Mouse (Mus musculus) gastrocnemius, postnatal 25 days (tissue): ENCODE measurements at regions not wholly inside any gene's neighbourhood (a gene's known extent, or its start where the extent isn't known, plus 50 kb on each side); places are given as distances from the start of the nearest gene placed in this dataset.

ENCODE experiments used
- DNase-seq: peaks from one replicate; pipeline ENCODE4 v3.0.0; 2022

DNA sequence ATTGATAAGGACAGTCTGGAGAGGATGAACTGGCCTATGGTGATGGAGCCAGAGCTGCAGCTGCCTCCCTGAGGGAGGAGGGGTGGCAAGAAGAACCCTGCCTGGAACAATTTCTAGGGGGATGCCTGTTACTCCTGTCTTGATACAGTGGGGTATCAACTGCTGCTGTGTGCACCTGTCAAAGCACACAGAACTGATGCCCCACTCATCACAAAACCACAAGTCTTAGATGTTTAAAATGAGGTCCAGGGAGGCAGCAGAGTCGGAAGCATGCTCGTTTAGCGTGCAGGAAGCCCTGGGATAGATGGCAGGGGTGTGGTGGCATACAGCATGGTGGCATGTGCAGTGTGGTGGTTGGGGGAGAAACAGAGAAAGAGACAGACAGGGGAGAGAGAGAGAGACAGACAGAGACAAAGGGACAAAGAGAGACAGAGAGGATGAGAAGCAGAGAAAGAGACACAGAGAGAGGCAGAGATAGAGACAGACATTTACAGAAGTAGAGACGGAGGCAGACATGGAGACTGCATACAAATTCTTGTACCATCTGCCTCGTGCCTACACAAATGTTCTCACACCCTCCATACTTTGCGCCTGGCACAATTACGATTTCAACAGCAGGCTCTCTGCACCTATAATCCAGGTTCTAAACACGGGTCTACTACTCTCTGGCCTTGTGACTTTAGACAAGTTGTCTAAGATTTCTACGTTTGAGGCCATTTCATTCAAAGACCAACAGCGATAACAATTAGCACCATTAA, 242.6 kb downstream of the Cbln4 start:
- no peak for DNase-seq

DNA sequence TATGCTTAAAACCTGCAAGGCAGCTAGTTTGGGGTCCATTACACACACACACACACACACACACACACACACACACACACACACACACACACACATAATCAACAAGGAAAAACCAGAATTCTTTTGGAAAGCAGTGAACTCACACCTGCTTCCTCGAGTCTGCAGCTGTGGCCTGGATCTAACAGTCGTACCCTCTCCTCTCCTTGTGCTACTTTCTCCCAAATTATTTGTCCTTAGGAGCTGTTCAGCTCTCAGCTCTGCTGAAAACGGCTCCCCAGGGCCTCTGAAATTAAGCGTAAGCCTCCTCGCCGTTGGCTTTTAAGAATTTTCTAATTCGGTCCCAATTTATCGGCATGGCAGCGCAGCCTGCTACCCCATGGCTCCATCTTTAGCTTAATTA, 243.9 kb downstream of the Cbln4 start:
- no peak for DNase-seq

DNA sequence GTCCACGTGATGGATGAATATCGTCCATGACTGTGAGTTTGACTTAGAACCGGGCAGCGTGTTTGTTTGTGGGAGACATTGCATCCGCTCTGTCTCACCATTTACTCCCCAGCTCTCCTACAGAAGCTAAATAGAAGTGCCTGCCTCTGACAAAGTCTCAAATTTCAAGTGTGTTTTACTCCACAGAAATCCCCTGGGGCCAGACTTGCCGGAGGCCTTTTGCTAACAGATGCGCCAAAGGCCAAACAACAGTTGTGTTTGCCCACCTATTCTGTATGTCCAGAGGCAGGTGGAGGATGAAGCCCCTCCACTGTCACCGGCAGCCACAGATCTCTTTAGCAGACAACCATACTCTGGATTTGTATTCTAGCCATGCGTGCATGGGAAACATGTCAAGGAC, 252.6 kb downstream of the Cbln4 start:
- DNase-seq, result no peak

DNA sequence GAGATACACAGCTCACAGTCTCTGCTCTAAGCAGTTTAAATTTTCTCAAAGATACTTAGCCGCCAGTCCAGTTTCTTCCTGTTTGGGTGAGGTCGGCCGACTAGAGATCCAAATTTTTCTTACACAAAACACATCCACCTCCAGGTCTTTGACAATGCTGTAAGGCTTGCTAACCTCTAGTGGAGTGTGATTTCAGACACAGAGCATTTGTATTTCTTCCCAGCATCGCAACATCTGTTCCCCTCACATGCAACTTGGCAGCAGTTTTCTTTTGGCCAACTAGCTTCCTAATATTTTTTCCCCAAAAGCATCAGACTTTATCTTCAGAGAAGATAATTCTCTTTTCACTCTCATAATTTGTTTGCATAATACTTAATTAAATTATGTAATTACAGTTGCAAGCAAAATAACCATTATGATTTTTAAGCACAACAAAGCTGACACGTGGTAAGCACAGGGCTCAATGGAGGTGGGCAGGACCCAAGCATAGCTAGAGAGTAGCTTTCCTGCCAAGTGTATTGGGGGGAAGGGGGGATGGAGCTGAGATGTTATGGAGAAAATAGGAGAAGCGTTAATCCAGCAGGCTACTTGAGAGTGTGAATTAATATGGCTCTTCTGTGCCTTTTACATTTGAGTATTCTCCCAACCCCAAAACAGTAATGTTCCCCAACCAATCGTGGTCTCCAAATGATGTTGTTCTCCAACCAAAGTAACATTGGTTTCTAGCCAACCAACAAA, 276.9 kb downstream of the Cbln4 start:
- DNase-seq, result no peak

DNA sequence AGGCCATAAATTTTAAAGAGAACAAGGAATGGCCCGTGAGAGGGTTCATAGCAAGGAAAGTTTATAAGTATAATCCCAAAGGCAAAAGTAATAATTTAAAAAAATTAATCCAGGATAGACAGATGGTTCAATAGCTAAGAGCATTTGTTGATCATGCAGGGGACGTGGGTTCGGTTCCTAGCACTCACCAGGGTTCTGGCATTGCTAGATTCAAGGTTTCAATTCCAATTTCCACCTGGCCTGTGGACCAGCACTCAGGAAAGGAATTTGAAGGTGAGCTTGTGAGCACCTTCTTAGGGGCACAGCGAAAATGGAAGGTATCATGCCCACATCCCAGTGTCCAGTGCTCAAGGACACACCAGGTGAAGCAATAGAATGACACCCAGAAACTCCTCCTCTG, 278.2 kb downstream of the Cbln4 start:
- DNase-seq, result no peak

DNA sequence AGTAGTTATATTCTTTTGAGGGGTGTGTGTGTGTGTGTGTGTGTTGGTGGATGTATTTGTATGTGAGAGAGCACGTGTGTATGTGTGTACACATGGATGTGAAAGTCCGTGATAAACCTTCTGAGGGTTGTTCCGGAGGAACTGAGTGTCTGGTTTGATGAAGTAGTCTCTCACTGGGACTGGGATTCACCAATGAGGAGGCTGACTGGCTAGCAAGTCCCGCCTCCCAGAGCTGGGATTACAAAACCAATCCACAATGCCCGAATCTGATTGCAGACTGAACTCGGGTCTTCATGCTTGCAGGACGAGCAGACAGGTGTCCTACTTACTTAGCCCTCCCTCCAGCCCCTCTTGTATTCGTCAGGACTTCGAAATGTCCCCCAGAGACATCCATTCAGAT, 289.8 kb downstream of the Cbln4 start:
- DNase-seq, result no peak

DNA sequence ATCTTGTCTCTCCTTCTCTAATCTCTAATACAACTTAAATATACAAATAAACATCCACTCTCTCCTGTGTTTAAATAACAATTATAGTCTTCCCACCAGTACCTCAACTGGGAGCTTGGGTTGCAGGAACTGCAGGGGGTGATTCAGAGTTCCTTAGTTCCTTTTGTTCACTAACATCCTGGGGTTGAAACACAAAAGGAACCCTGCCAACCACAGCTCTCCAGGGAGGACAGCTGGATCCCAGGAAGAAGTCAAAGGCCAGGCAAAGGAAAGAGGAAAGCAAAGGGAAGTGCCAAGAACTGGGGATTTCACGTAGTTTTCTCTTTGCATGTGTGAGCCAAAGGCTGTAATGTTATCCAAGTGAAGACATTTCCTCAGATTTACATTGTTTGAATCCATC, 296.1 kb downstream of the Cbln4 start:
- peak; percentile 42 for DNase-seq

DNA sequence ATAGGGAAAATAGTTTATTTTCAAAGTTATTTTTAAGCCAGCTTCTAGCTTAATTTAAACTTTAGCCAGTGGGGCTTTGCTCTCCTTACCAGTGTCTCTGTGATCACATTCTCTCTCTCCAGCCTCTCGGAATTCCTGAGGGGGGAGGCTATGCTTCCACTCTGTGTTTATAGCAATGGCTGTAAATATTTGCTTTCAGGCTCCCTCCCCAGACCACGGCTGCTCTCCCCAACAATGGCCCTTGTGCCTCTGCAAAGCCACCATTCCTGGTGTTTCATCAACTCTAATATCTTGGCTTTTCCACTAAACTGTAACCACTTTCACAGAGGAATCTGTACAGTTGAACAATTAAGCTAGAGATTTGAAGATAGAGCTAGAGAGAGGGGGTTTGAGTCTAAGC, 300.2 kb downstream of the Cbln4 start:
- DNase-seq, result no peak

DNA sequence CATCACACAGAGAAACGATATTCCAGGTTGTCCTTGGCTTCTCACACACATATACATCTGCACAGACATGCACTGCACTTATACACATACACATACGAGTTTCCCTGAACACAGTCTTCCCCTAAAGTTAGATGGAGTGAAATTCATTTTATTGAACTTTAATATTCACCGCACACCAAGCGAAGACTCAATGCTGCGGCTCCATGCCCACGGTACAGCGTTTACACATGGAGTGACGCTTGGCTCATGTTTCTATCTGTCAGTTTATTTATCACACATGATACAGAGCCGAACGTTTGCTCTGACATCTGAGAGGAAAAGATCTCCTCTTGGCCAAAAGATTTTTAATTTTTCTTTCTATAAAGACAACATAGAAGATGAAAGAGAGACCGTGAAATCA, 300.6 kb downstream of the Cbln4 start:
- no peak for DNase-seq

DNA sequence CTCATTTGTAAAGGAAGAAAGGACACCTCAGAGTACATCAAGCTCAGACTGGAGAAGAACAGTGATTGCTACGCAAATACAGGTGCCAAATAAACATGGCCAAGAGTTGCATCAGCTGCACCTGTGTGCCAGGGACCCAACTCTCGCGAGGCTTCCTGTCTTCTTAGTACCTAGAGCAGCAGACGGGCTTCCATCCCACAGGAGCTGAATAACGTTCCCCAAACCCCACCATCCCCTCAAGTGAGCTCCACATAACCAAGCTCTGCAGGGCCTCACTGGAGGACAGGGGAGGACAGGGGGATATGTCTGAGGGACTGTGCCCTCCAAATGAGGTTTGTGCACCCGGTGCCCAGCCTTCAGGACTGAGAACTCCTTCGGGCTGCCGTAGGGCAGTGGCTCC, 305.5 kb downstream of the Cbln4 start:
- DNase-seq, result no peak

DNA sequence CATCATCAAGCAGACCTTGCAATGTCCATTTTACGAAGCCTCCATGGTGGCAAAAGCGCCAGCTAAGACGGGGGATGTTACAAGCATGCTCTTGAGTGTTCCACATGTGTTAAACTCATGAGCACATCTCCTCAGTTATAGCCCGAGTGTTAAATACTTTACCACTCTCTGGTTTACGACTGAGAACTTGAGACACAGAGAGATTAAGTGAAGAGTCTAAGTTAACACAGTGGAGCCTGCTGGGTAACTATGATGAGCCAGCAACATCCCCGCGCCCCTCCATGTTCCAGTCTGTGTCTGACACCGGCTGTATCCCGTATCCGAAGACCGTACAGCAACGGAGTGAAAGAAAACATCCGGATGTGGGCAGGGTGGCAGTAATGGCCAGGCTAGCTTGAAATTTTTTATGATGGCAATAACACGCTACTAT, 308.2 kb downstream of the Cbln4 start:
- no peak for DNase-seq

DNA sequence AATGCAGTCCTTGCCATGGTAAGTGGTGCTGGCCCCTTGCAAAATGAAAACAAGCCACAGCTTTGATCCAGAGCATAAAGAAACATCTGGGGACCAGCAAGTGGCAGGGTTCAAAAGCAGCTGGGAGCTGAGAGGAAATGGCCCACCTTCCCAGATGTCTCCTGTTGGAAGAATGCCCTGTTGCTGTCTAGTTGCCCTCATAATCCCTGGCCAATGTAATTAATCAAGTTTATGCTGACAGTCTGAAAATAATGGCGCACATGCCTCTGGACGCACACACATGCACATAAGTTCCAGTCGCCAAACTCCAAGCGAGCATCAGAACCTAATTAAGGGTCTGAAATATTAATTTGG, 308.7 kb downstream of the Cbln4 start:
- DNase-seq, result no peak

DNA sequence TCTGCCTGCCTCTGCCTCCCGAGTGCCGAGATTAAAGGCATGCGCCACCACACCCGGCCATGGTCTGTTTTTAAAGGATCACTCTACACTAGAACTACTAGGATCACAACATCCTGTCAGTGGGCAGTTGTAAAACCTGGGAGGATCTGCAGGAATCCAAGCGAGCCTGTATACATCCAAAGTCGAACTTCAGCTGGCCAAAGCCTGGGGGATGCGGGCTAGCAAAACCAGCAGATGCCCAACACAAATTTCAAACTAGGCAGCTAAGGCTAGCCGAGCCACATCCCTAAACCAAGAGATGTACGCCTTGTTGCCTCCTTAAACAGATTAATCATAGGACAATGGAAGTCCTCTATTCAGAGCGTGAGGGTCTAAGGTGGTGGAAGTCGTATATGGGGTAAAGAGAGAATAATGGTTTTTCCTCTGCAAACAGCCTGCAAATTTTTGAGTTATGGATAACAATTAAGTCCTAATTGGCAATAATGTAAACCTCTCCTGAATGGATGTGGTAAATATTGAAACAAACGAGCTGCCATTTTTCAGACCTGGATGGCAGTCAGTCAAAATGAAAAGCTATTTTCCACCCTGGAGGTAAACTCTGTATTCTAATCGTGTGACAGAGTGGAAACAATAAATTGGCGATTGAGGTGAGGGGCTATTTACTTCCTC, 309.2 kb downstream of the Cbln4 start:
- DNase-seq, result no peak

DNA sequence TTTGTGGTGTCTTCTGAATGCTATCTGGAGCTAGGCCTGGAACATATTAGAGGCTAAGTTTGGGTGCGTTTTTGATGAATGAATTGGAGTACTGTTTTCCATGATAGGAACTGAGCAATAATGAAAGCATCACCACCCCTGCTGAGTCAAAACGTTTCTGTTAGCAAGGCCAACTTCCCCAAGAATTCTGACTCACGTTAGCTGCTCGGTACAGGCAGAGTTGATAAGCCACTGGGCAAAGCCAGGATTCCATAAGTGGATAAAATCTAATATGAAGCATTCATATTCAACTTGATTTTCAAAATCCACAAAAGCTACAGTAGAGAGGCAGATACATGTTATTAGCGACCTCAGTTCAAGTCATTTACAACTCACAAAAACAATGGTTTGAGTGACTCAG, 324.0 kb downstream of the Cbln4 start:
- no peak for DNase-seq

DNA sequence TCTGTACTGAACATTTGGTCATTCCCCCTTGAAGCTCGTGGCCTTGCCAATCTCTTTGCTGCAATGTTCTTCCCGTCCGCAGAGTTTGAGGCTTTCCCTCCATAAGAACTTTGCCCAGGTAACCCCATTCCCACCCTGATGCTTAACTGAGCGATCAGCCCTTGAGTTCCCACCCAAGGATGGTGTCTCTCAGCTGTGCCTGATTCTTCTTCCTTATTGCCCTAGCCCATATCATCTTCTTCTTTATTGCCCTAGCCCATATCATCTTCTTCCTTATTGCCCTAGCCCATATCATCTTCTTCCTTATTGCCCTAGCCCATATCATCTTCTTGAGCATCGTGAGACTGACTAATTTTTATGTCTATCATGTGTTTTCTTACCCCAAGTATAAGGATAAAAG, 324.4 kb downstream of the Cbln4 start:
- DNase-seq, result no peak

DNA sequence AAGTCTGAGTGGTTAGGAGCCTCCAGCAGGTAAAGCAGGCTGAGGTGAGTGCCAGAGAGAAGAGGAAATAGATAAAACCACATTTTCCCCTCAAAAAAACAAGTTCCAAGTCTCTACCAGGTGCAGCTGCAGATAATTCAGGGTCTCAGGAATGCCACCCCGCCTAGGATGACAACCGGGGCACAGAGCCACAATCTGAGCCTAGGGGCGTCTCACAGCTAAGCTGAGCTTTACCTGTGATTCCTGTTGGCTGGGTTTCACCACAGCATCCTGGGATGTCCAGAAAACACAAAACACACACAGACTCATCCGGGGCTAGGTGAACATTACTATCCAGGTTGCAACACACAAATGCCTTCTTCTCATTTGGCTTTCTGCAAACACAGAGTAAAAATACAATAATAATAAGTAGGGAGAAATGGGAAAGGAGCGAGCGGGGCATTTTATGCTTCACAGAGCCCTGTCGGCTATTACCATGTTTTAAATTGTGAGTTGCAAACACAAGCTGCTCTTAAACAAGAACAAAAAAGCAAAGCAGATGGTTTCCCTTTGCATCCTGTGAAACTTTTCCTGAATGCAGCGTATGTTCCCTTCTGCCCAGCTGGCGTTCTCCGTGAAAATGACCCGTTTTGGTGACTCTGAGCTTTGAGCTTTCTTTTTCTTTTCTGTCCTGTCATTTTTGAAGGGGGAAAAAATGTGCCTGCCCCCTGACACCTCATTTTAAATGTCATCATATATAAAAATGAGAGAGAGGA, 330.3 kb downstream of the Cbln4 start:
- DNase-seq, result no peak

DNA sequence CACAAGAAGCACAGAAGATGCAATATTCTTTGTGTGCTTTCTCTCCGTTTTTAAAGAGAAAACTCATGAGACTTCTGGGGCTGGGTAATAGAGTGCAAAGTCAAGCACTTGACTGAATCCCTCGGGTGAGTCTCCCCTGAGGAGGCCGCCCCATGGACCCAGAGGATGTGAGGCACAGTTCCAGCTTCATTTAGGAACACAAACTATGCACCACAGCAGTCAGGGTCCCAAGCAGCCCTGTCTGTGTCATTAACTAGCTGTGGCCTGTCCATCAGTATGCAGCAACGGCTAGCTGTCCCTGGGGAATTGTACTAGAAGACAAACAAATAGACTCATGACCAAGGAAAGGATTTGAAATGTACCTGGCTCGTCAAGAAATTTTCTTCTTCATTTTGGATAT, 349.7 kb downstream of the Cbln4 start:
- DNase-seq, result no peak

DNA sequence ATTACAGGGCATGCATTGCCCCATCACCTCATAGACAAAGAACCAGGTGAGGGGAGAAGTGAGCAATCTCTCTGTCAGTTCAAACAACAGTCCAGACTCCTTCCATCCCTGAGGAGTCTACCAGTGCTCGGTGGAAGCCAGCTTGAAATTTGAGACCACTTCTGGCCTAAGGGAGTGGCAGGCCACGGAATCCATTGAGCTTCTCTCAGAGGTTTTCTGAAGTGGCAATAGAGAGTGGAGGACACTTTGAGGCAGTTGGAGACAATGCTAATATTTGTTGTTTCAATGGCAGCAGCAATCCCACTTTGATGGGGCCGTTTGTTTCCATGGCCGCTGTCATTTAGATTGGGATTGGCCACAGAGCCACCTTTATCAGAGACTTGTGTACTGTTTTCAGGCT, 352.5 kb downstream of the Cbln4 start:
- no peak for DNase-seq

DNA sequence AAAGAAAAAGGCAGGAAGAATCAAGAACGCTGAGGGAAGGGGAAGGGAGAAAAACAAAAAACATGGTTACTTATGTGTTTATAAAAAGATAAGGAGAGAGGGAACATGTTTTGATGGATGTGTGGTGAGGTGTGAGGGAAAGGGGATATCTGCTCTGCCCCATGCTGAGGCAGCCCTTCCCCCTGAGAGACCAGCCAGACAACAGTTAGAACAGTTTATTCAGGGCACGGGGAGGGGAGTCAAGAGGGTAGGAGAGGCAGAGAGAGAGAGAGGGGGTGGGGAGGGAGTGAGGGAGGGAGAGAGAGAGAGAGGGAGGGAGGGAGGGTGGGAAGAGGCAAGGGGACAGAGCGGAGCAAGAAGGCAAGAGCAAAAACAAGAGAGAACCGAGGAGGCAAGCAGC, 354.2 kb downstream of the Cbln4 start:
- DNase-seq, result no peak

DNA sequence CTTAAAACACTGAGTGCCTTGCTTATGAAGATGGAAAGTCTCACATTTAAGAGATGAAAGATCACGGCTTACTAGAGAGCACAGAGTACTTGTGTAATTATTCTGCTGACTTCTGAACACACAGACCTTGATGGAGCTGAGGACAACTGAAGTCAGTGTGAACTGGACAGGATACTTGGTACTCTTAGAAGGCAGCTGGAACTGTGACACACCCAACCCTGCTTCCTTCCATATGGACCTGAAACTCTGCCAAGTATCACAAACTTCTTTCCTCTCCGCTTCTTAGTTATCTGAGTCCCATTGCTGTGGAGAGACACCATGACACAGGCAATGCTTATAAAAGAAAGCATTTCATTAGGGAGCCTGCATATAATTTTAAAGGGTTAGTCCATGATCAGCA, 365.3 kb downstream of the Cbln4 start:
- no peak for DNase-seq

DNA sequence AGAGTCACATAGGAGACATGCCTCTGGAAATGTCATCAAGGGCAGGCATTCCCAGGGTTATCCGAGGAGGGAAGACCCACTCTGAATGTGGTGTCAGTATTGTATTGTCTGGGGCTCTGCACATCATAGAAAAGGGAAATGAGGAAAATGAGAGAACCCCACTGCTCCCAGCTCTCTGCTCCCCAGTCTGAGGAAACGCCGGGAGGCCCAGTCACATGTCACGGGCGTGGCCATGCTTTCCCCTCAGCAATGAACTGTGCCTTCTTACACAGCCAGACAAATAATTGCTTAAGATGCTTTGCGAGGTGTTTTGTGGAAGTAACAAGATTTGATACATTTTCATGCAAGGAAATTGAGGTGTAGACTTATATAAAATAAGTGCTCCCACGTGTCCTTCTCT, 366.1 kb downstream of the Cbln4 start:
- no peak for DNase-seq

DNA sequence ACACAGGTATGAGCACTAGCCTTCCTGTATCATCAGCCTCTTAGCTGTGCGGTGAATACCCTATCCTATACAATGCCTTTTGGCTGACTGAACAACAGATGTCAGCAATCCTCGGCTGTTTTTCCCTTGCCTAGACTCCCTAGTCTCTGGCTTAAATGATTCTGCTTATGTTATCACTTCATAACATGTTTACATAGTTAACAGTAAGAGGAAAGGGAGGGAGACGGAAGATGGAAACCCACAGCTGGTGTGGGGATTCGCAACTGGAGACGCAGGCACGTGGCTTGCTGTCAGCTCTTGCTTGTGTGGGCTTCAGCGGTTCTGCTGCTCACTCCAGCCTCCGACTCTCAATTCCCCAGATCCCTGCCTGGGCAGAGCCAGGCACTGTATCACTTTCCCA, 367.2 kb downstream of the Cbln4 start:
- no peak for DNase-seq

DNA sequence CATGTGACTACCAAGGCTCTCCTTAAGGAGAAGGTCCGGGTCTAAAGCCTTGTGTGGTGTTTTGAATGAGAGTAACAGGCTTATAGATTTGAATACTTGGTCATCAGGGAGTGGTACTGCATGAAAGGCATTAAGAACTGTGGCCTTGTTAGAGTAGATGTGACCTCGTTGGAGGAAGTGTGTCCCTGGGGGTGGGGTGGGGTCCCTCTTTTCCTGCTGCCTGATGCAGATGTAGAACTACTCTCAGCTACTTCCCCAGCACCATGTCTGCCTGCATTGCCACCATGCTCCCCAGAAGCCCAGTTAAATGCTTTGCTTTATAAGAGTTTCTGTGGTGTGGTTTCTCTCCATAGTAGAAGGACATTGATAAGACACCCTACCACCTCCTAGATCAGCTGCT, 367.9 kb downstream of the Cbln4 start:
- no peak for DNase-seq
